Mouse (Mus musculus): ENCODE results near the gene Tspan11. TPM values are rescaled to one million over a fixed set of nuclear protein-coding genes. Genes with fewer than 3 reads are reported as not detected.

Tspan11 gene
- polyA plus RNA-seq, 1 experiment from 2014 or later, result 13.6 TPM

GRCm38 (mm10) chr6:127949885-127950284, 62.5 kb downstream of the Tspan11 start:
- H3K4me1 ChIP-seq (ENCODE audit: control insufficient read depth, insufficient read depth, low read length), result no peaks in the 10 kb centered on the region
- no peaks in the 10 kb centered on the region for H3K9me3 ChIP-seq (ENCODE audit: control insufficient read depth, low read length)
- no peak overlapping the region for H3K27ac ChIP-seq (replicated peaks; ENCODE audit: low read depth, low read length)
- ATAC-seq (ENCODE audit: insufficient number of reproducible peaks, low FRiP score, low TSS enrichment, low read depth) (no peak), DNase-seq (ENCODE audit: low spot score) (no peak)
- WGBS, result 87% methylated on average over 7 of the region's 7 CpGs
- H3K4me2 ChIP-seq (ENCODE audit: low read depth, severe bottlenecking), result no peak overlapping the region
- no peaks in the 10 kb centered on the region for H3K36me3 ChIP-seq (ENCODE audit: control insufficient read depth, insufficient read depth, low read length)
- H3K27me3 ChIP-seq (ENCODE audit: control insufficient read depth, insufficient read depth, low read length), result no peaks in the 10 kb centered on the region
- H3K4me3 ChIP-seq (ENCODE audit: low read depth, low read length), result no peak overlapping the region
- H3K9ac ChIP-seq (ENCODE audit: low read length), result no peak overlapping the region

GRCm38 (mm10) chr6:127953071-127953470, 65.7 kb downstream of the Tspan11 start:
- ATAC-seq (ENCODE audit: insufficient number of reproducible peaks, low FRiP score, low TSS enrichment, low read depth), result no peak

GRCm38 (mm10) chr6:127956172-127956571, 68.8 kb downstream of the Tspan11 start:
- 92% methylated on average over 5 of the region's 5 CpGs for WGBS
- Histone ChIP-seq H3K27ac (replicated peaks; ENCODE audit: low read depth, low read length) (no peak overlapping the region), H3K4me2 (ENCODE audit: low read depth, severe bottlenecking) (no peak overlapping the region), H3K4me3 (ENCODE audit: low read depth, low read length) (no peak overlapping the region), H3K4me1 (ENCODE audit: control insufficient read depth, insufficient read depth, low read length) (no peaks in the 10 kb centered on the region), H3K9me3 (ENCODE audit: control insufficient read depth, low read length) (no peaks in the 10 kb centered on the region), H3K36me3 (ENCODE audit: control insufficient read depth, insufficient read depth, low read length) (no peaks in the 10 kb centered on the region), H3K27me3 (ENCODE audit: control insufficient read depth, insufficient read depth, low read length) (no peaks in the 10 kb centered on the region), H3K9ac (ENCODE audit: low read length) (no peak overlapping the region)
- DNase-seq (ENCODE audit: low spot score) (no peak), ATAC-seq (ENCODE audit: insufficient number of reproducible peaks, low FRiP score, low TSS enrichment, low read depth) (no peak)

More at GRCm38 (mm10) chr6:127953071-127953470, 65.7 kb downstream of the Tspan11 start:
- no peak for DNase-seq (ENCODE audit: low spot score)
- Histone ChIP-seq H3K27ac (replicated peaks; ENCODE audit: low read depth, low read length) (no peak overlapping the region), H3K4me2 (ENCODE audit: low read depth, severe bottlenecking) (no peak overlapping the region), H3K9me3 (ENCODE audit: control insufficient read depth, low read length) (no peaks in the 10 kb centered on the region), H3K36me3 (ENCODE audit: control insufficient read depth, insufficient read depth, low read length) (no peaks in the 10 kb centered on the region), H3K27me3 (ENCODE audit: control insufficient read depth, insufficient read depth, low read length) (no peaks in the 10 kb centered on the region), H3K4me3 (ENCODE audit: low read depth, low read length) (no peak overlapping the region), H3K9ac (ENCODE audit: low read length) (no peak overlapping the region), H3K4me1 (ENCODE audit: control insufficient read depth, insufficient read depth, low read length) (no peaks in the 10 kb centered on the region)
- WGBS, result 81% methylated on average over 4 of the region's 4 CpGs

- H3K9ac ChIP-seq (ENCODE audit: low read length), result no peak overlapping the region
- H3K27me3 ChIP-seq (ENCODE audit: control insufficient read depth, insufficient read depth, low read length), result no peaks in the 10 kb centered on the region
- WGBS, result 96% methylated on average over 1 of the region's 1 CpGs
- no peak overlapping the region for H3K4me2 ChIP-seq (ENCODE audit: low read depth, severe bottlenecking)
- H3K4me3 ChIP-seq (ENCODE audit: low read depth, low read length), result no peak overlapping the region
- DNase-seq (ENCODE audit: low spot score), result no peak
- H3K4me1 ChIP-seq (ENCODE audit: control insufficient read depth, insufficient read depth, low read length), result no peaks in the 10 kb centered on the region
- no peak overlapping the region for H3K27ac ChIP-seq (replicated peaks; ENCODE audit: low read depth, low read length)
- no peak for ATAC-seq (ENCODE audit: insufficient number of reproducible peaks, low FRiP score, low TSS enrichment, low read depth)
- H3K36me3 ChIP-seq (ENCODE audit: control insufficient read depth, insufficient read depth, low read length), result peaks cover 5% of the 10 kb centered on the region; the same call in 1 of the 2 replicates
- H3K9me3 ChIP-seq (ENCODE audit: control insufficient read depth, low read length), result no peaks in the 10 kb centered on the region
Measured at GRCm38 (mm10) chr6:127960203-127960602, 72.8 kb downstream of the Tspan11 start.

- Histone ChIP-seq H3K27me3 (ENCODE audit: control insufficient read depth, insufficient read depth, low read length) (no peaks in the 10 kb centered on the region), H3K4me2 (ENCODE audit: low read depth, severe bottlenecking) (no peak overlapping the region), H3K4me1 (ENCODE audit: control insufficient read depth, insufficient read depth, low read length) (no peaks in the 10 kb centered on the region; the same call in 1 of the 2 replicates), H3K36me3 (ENCODE audit: control insufficient read depth, insufficient read depth, low read length) (peaks cover 5% of the 10 kb centered on the region; the same call in 1 of the 2 replicates), H3K9ac (ENCODE audit: low read length) (no peak overlapping the region), H3K4me3 (ENCODE audit: low read depth, low read length) (no peak overlapping the region), H3K9me3 (ENCODE audit: control insufficient read depth, low read length) (no peaks in the 10 kb centered on the region), H3K27ac (replicated peaks; ENCODE audit: low read depth, low read length) (no peak overlapping the region)
- ATAC-seq (ENCODE audit: insufficient number of reproducible peaks, low FRiP score, low TSS enrichment, low read depth) (no peak), DNase-seq (ENCODE audit: low spot score) (peak; percentile 49)
- 48% methylated on average over 8 of the region's 8 CpGs for WGBS
Measured at GRCm38 (mm10) chr6:127965497-127965896, 78.1 kb downstream of the Tspan11 start.

GRCm38 (mm10) chr6:127969709-127970108, 82.3 kb downstream of the Tspan11 start:
- no peak for ATAC-seq (ENCODE audit: insufficient number of reproducible peaks, low FRiP score, low TSS enrichment, low read depth)
- H3K4me1 ChIP-seq (ENCODE audit: control insufficient read depth, insufficient read depth, low read length), result peaks cover 10% of the 10 kb centered on the region

GRCm38 (mm10) chr6:127970120-127970519, 82.7 kb downstream of the Tspan11 start:
- DNase-seq (ENCODE audit: low spot score) (peak; percentile 90), ATAC-seq (ENCODE audit: insufficient number of reproducible peaks, low FRiP score, low TSS enrichment, low read depth) (no peak)
- WGBS, result 4% methylated on average over 7 of the region's 7 CpGs
- H3K36me3 ChIP-seq (ENCODE audit: control insufficient read depth, insufficient read depth, low read length), result no peaks in the 10 kb centered on the region
- H3K4me3 ChIP-seq (ENCODE audit: low read depth, low read length), result no peak overlapping the region
- H3K4me2 ChIP-seq (ENCODE audit: low read depth, severe bottlenecking), result no peak overlapping the region
- H3K27ac ChIP-seq (replicated peaks; ENCODE audit: low read depth, low read length), result no peak overlapping the region
- no peak overlapping the region for H3K9ac ChIP-seq (ENCODE audit: low read length)
- H3K27me3 ChIP-seq (ENCODE audit: control insufficient read depth, insufficient read depth, low read length), result no peaks in the 10 kb centered on the region
- H3K4me1 ChIP-seq (ENCODE audit: control insufficient read depth, insufficient read depth, low read length), result peaks cover 10% of the 10 kb centered on the region
- H3K9me3 ChIP-seq (ENCODE audit: control insufficient read depth, low read length), result no peaks in the 10 kb centered on the region

More at GRCm38 (mm10) chr6:127969709-127970108, 82.3 kb downstream of the Tspan11 start:
- DNase-seq (ENCODE audit: low spot score), result no peak
- 74% methylated on average over 7 of the region's 7 CpGs for WGBS
- no peaks in the 10 kb centered on the region for H3K9me3 ChIP-seq (ENCODE audit: control insufficient read depth, low read length)
- H3K36me3 ChIP-seq (ENCODE audit: control insufficient read depth, insufficient read depth, low read length), result no peaks in the 10 kb centered on the region
- no peak overlapping the region for H3K27ac ChIP-seq (replicated peaks; ENCODE audit: low read depth, low read length)
- no peak overlapping the region for H3K9ac ChIP-seq (ENCODE audit: low read length)
- no peaks in the 10 kb centered on the region for H3K27me3 ChIP-seq (ENCODE audit: control insufficient read depth, insufficient read depth, low read length)
- H3K4me3 ChIP-seq (ENCODE audit: low read depth, low read length), result no peak overlapping the region
- H3K4me2 ChIP-seq (ENCODE audit: low read depth, severe bottlenecking), result no peak overlapping the region

- ATAC-seq (ENCODE audit: insufficient number of reproducible peaks, low FRiP score, low TSS enrichment, low read depth) (no peak), DNase-seq (ENCODE audit: low spot score) (no peak)
- Histone ChIP-seq H3K4me3 (ENCODE audit: low read depth, low read length) (no peak overlapping the region), H3K4me1 (ENCODE audit: control insufficient read depth, insufficient read depth, low read length) (peaks cover 10% of the 10 kb centered on the region), H3K4me2 (ENCODE audit: low read depth, severe bottlenecking) (no peak overlapping the region), H3K27me3 (ENCODE audit: control insufficient read depth, insufficient read depth, low read length) (no peaks in the 10 kb centered on the region), H3K36me3 (ENCODE audit: control insufficient read depth, insufficient read depth, low read length) (no peaks in the 10 kb centered on the region), H3K9me3 (ENCODE audit: control insufficient read depth, low read length) (no peaks in the 10 kb centered on the region), H3K9ac (ENCODE audit: low read length) (no peak overlapping the region), H3K27ac (replicated peaks; ENCODE audit: low read depth, low read length) (no peak overlapping the region)
- WGBS, result 58% methylated on average over 5 of the region's 5 CpGs
Measured at GRCm38 (mm10) chr6:127970848-127971247, 83.5 kb downstream of the Tspan11 start.

GRCm38 (mm10) chr6:127971931-127972330, 84.5 kb downstream of the Tspan11 start:
- H3K9ac ChIP-seq (ENCODE audit: low read length), result no peak overlapping the region
- ATAC-seq (ENCODE audit: insufficient number of reproducible peaks, low FRiP score, low TSS enrichment, low read depth) (no peak), DNase-seq (ENCODE audit: low spot score) (no peak)
- no peaks in the 10 kb centered on the region for H3K36me3 ChIP-seq (ENCODE audit: control insufficient read depth, insufficient read depth, low read length)
- no peak overlapping the region for H3K4me3 ChIP-seq (ENCODE audit: low read depth, low read length)
- no peak overlapping the region for H3K27ac ChIP-seq (replicated peaks; ENCODE audit: low read depth, low read length)
- no peaks in the 10 kb centered on the region for H3K9me3 ChIP-seq (ENCODE audit: control insufficient read depth, low read length)
- peaks cover 10% of the 10 kb centered on the region for H3K4me1 ChIP-seq (ENCODE audit: control insufficient read depth, insufficient read depth, low read length)
- no peaks in the 10 kb centered on the region for H3K27me3 ChIP-seq (ENCODE audit: control insufficient read depth, insufficient read depth, low read length)
- H3K4me2 ChIP-seq (ENCODE audit: low read depth, severe bottlenecking), result no peak overlapping the region
- 84% methylated on average over 5 of the region's 5 CpGs for WGBS
